Mouse (Mus musculus): Measurements from ENCODE around the gene Syt13.

Gene Syt13

DNA sequence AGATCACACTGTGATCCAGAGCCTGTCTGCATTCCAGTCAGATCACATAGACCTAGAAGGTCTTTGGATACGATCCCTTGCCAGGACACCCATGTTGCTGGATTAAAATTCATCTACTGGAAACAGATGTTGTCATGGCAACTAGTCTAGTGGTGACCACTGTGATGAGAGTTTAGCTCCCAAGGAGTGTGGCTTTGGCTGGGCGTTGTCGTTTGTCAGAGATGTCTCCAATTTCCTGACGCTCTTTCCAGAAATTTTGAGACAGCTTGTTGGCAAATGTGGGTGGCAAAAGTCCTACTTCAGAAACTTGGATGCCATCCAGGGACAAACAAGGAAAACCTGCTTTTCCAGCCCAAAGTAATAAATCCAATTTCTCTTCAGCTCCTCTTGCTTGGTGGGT lies 43.7 kb downstream of the Syt13 start:
- in situ Hi-C loops (cut with MboI, MseI), result loop anchor here (10.0 kb wide), 1 partner anchor 74 kb away; no protein-coding TSS in a partner anchor

- in situ Hi-C loops (cut with MboI, MseI), result no loop called here
Observed at GRCm38 (mm10) chr2:92964345-92964744, 49.4 kb downstream of the Syt13 start.

DNA sequence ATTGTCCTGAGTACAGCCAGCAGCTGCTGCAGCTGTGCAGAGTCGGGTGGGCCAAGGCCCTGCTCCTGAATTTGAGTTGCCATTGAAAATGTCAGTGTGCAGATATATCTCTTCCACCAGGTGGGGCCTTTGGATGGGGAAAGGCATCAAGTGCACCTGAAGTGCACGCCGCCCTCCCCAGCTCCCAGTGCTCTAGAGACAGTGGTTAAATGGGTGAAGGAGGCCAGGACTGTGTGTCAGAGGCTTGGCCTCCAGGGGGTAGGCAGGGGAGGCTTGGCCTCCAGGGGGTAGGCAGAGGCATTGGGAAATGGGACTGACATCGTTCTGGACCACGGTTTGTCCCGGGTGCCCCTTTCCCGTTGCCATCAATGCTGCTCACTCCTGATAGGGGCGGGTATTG lies 51.4 kb downstream of the Syt13 start:
- in situ Hi-C loops (cut with MboI, MseI), result no loop called here

DNA sequence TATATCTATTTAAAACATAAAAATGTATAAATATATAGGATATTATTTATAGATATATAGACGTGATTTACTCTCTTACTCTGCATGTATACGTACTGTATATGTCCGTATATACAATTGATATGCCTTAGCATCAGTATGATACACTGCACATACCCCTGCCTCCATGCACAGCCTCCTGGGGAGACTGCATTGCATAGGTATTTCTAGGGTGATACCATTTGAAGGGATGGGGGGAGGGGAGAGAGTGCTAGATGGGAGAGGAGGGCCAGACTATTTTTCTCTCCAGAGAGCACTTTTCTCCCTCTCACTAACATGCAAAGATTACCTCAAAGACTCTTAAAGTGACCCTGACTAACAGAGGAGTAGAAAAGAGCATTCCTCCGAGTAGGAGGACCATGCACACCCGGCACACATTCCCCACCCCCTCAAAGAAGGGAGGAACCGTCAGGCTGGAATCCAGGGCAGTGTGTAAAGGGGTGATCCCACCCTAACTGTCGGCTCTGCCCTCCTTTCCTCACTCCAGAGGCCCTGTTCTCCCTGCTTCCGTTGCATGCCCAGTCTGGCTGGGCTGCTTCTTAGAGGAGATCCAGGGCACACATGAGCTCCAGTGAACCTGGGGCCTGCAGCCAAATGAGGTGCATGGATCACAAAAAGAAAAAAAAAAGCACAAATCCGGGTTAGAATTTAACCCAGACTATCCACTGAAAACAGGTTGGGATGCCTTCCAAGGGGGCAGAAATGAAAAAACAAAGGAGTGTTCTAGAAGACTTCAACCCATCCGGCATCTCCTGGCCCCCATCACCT lies 52.3 kb downstream of the Syt13 start:
- in situ Hi-C loops (cut with MboI, MseI), result no loop called here

- in situ Hi-C loops (cut with MboI, MseI), result no loop called here
Observed at GRCm38 (mm10) chr2:92967839-92968166, 52.9 kb downstream of the Syt13 start.

DNA sequence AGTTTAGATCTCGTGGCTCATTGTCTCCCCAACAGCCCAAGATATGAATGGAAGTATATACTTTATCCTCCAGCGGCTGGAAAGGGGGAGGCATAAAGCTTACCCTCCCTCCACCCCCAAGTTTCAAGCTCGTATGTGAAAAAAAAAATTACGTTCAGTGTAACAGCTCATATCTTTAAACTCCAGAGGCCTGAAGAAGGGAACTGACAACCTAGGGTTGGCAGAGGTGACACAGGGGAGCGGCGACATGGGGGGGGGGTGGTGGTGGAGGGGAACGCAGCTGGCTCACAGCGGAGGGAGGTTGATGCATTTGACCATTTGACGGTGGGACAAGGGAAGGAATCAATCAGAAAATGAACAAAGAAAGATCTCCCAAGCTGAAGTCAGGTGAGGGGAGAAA lies 56.2 kb downstream of the Syt13 start:
- in situ Hi-C loops (cut with MboI, MseI), result no loop called here

- in situ Hi-C loops (cut with MboI, MseI), result no loop called here
Observed at GRCm38 (mm10) chr2:92971536-92971935, 56.6 kb downstream of the Syt13 start.

DNA sequence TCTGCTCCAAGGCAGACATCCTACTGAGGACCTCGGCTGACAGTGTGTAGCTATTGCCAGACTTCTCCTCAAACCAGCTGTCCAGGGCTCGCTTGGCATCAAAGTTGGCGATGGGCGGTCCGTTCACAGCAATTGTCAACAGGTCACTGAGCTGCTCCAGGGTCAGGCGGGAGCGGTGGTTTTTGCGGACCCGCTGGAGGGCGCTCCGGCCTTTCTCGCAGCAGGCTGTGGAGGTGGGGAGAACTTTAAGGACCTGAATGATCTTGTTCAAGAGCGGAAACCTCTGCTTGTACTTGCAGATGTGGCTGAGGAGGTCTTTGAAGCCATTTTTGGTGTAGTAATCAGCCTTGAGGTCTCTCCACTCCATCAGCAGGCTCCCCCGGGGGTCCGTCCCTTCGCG lies 57.2 kb downstream of the Syt13 start:
- in situ Hi-C loops (cut with MboI, MseI), result no loop called here

DNA sequence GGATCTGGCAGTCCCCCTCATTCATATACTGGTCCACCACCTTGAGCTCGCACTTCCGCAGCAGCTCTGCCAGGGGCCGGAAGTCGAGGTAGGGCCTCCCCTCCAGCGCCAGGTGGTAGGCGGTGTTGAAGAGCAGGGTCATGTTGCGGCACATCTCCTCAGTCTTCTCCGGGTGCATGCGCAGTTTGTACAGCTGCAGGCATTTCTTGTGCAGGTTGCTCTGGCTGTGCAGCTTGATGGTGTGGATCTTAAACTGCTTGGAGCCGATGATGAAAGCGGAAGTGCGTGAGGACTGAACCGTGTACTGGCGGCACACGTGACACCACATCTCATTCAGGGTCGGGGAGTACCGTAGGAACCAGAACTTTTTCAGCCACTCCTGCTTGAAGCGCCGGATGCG lies 58.7 kb downstream of the Syt13 start:
- in situ Hi-C loops (cut with MboI, MseI), result no loop called here

DNA sequence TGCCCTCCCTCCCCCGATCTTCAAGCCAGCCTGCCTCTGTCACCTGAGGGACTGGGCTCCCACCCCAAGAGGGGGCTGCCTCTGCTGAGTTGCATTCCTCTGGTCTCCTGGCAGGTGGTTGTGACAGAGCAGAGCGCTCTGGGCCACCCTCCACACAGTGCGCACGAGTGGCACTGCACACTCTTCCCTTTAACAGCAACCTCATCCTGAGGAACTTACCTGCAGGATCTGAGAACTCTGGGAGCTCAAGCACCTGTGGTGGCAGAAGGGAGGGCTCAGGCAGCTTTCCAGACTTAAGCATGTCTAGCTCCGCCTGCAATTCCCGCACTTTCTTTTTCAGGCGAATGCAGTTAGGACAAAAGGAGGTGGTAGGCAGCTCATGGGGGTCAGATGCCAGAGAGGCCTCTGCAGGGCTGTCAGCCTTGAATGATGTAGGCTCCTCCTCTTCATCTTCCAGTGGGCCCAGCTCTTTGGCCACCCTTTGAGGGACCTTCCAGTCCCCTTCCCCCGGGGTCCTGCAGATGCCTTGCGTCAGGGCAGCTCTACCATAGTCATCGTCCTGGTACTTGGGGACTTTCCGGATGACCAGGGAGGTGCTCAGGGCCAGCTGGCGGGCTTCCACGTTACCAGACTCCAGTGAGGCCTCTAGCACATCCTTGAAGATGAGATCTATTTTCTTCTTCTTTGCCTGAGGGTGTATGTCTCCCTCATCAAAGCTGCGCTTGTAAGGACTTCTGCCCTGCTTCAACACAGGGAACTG lies 60.3 kb downstream of the Syt13 start:
- in situ Hi-C loops (cut with MboI, MseI), result no loop called here

DNA sequence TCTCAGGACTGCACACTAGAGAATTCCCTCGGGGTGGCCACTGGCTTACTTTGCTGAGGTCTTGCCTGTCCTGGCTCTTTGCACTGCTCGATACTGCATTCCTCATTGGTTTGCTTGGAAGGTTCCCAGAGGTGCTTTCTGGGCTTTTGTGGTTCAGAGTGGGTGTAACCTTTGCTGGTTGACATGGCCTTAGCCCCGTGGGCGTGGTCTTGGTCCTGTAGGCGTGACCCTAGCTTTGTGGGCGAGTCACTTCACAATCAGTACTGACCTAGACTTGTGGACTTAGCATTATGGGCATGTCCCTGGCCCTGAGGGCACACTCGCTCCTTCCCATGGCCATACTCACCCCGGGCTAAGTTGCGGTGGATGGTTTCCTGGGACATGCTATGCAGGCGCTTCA lies 65.3 kb downstream of the Syt13 start:
- in situ Hi-C loops (cut with MboI, MseI), result no loop called here

- in situ Hi-C loops (cut with MboI, MseI), result no loop called here
Observed at GRCm38 (mm10) chr2:92982591-92983272, 67.8 kb downstream of the Syt13 start.

DNA sequence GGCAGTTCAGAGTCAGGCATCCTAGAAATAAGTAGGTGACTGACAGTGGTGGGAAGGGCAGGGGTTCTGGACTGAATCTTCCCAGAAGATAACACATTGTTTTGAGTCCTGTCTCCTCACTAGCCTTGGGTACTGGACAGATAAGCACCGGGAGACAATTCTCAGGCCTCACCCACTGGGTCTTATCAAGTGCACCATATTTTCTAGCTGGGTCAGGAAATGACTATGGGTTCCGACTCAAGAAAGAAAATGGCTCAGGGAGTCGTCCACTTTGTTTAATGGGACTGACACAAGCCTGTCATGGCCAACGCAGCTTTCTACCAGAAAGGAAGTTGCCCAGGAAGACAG lies 68.3 kb downstream of the Syt13 start:
- in situ Hi-C loops (cut with MboI, MseI), result no loop called here

DNA sequence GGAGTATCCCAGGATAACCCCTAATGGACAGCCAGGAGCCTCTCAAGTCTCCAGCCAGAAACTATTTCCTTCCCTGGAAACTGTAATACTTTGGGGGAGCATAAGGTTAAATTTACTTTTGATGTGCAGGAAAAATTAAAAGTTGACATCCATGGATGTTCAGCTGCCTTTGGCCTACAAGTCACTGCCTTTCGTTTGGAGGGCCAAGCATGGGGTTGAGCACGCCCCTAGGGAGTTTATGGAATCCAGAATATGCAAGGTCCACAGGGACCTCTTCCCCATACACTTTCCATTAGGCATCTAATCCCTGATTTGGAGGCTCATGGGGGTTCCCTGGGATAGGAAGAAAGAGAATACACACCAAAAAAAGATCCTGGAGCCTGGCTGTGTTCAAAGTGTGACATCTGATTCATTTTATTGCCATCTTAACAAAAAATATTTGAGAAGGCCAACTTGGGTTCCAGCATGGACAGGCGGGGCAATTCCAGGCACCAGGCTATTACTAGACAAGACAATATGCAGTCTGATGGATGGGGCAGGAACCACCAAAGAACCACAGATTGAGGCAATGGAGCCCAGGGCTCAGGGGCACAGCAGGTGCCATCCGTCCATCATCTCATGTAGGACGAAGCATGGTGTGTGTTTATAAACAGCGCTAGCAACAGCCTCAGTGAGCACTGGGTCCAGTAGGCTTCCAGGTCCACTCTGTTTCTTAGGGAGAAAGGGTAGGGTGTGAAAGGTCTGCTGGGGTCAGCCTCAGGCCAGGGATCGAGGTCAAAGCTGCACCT lies 69.6 kb downstream of the Syt13 start:
- in situ Hi-C loops (cut with MboI, MseI), result no loop called here

DNA sequence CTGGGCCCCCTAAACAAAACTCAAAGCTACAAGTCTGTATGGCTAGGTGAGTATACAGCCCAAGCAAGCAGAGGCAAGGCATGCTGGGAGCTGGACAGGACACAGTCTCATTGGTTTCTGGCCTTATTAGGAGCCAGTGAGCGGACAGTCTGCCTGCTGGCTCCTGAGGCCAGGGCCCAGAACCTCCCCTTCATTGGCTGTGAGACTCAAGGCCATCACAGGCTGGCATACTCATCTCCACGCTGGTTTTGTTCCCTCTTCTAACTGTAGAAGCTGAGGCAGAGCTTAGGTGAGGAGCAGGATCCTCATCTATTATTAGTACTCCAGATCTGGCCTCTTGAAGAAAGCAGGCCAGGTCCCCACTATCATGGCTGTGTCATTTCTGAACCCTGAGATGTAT lies 70.3 kb downstream of the Syt13 start:
- in situ Hi-C loops (cut with MboI, MseI), result no loop called here

GRCm38 (mm10) chr2:92985600-92985999 lies 70.7 kb downstream of the Syt13 start:
- in situ Hi-C loops (cut with MboI, MseI), result no loop called here

DNA sequence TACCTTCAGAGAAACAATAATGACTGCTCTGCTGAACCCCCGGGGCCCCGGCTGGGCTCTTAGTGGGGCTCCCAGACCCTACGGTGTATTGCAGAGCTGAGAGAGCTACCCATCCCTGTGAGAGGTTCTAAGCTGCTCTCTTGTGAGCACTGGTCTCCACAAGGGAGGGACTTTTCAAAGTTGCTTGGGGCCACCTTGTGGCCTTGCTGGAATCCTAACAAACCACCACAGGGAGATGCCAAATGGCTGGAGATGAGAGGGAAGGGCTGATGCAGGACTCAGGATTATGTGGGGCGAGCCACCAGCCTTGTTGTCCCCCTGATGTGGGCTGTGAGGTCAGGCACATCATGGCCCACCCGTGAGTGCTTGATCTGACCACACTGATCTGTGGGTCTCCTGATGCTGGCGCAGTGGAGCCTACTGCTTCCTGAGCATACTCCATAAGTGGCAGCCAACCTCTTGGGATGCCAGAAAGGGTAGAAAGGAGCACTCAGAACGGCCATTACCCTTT lies 72.3 kb downstream of the Syt13 start:
- in situ Hi-C loops (cut with MboI, MseI), result no loop called here

- in situ Hi-C loops (cut with MboI, MseI), result no loop called here
Observed at GRCm38 (mm10) chr2:92987901-92988631, 73.2 kb downstream of the Syt13 start.

- in situ Hi-C loops (cut with MboI, MseI), result no loop called here
Observed at GRCm38 (mm10) chr2:92989593-92989992, 74.7 kb downstream of the Syt13 start.

GRCm38 (mm10) chr2:92991976-92992375 lies 77.1 kb downstream of the Syt13 start:
- in situ Hi-C loops (cut with MboI, MseI), result no loop called here

GRCm38 (mm10) chr2:93005028-93005427 lies 90.1 kb downstream of the Syt13 start:
- in situ Hi-C loops (cut with MboI, MseI), result no loop called here
